Mouse (Mus musculus) hematopoietic stem cell, adult 5-6 weeks (primary cell): ENCODE results near the gene Gm45717. TPM values are rescaled to one million over a fixed set of nuclear protein-coding genes. Genes with fewer than 3 reads are reported as not detected.
A peak's percentile ranks its signal among the peaks of the same experiment; 100 is the strongest.
"Not testable (repeated sequence)": the region's sequence is repeated elsewhere in the genome, so short reads cannot be mapped to it uniquely, and the experiment has no call there.

Experiments
- ATAC-seq, 2 experiments: fragments of 125-278 bp in 1 of 2; replicated peaks in 1 of 2; 2 replicates each; pipeline ENCODE4 v1.8.0; 2016 to 2017; ENCODE audit warnings: inconsistent platforms in 2 of 2, mild to moderate bottlenecking in 2 of 2, moderate number of reproducible peaks in 2 of 2, low read depth in 1 of 2, moderate TSS enrichment in 1 of 2; ENCODE audit not compliant: low FRiP score in 2 of 2, poor library complexity in 2 of 2, severe bottlenecking in 2 of 2, insufficient read depth in 1 of 2, low TSS enrichment in 1 of 2
- total RNA-seq: library from RNA; stranded (forward); fragments of 172-1452, 232-1000 nt; gene quantifications from 2 replicates; pipeline ENCODE4 v1.2.3, GENCODE M21; 2017

Gm45717 gene
- total RNA-seq, 1 experiment from 2014 or later: not detected

DNA sequence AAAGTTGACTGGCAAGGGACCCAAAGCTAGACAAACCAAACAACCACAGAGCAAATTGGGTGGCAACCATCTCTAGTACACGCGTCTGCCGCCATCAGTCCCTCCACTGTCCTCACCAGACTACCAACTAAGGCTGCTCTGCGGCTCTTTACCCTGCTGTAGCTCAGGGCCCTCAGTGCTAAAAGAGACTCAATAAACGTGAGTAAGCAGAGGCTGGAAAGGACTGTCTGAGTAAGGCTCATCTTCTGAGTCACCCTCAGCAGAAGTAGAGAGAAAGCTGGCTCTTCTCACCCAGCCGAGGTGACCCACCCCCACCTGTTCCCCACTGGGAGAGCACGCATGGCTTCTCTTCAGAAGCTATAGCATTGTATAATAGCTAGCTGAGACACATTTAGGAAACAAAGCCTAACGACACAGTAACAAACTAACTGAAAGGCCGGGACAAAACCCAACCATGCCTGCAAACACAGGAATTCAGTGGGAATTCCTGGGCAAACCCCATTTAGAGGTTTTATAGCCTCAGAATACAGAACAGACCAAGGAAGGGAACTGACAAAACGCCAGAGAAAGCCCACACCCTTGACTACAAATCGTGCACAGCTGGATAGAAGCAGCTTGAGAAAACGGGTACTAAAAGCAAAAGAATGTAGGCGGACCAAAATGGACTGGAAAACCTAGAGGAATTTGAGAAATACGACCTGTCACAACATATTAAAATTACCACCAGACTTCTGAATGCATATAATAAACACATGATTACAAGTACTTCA is 17.8 kb upstream of the Gm45717 start:
- no peak for ATAC-seq

DNA sequence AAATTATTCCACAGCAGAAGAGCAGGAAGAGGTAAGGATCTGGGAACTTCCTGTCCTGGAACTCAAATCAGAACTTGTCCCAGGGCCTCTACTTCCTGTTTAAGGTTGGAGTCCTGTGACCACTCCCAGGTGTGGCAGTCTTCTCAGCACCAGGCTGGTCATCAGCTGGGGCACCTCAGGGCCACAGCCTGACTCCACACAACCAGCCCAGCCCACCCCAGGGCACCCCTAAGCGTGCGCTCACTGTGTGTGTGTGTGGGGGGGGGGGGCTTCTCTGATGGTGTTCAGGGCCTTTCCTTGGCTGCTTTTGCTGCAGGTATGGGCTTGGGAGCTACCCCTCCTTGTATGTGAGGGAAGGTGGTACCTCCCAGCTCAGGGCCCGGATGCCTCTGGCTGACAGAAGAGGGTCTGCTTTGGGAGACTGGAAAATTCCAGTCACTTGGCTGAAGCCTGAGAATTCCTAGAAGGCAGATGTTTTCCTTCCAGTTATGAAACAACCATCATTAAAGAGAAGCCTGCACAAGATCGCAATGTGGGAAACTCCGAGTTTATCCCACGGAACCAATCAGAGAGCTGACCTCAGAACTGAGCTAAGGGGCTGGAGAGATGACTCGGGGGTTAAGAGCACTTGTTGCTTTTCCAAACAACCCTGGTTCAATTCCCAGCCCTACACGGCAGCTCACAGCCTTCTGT is 15.9 kb upstream of the Gm45717 start:
- no peak for ATAC-seq

- no peak for ATAC-seq
Observed at GRCm38 (mm10) chr7:140970931-140971330, 15.2 kb upstream of the Gm45717 start.

DNA sequence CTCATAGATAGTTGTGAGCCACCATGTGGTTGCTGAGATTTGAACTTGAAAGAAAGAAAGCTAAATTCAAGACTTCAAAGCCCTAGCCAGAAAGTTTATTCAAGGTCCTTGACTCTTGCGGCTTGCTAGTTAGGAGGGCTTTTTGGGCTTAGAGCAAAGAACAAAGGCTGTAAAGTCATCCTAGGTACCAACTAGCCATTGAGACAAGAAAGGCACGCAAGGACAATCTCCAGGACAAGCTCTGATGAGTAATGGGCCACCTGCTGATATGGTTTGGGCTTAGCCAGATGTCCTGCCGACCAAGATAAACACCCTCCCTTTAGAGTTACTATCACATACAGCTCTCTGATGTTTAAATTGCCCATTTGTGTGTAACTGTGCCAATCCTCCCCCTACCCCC is 13.0 kb upstream of the Gm45717 start:
- not testable (repeated sequence) for ATAC-seq

- peak; percentile 89 to 93 for ATAC-seq
Observed at GRCm38 (mm10) chr7:140967862-140968591, 12.3 kb upstream of the Gm45717 start.

DNA sequence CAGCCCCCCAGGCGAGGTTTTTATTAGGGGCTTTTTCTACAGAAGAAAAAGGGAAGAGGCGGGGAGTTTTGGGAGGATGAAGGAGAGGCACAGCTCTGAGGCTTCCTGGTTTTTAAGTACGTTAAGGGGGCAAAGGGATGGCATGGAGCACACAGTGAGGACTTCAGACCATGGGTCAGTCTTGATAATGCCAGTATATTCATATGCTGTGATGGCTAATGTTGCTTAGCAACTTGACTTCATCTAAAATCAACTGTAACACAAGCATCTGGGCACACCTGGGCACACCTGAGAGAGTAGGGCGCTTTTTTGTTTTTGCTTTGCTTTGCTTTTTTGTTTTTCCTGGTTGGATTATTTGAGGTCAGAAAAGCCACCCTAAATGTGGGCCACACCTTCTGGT is 11.2 kb upstream of the Gm45717 start, which contains the start of gene Ifitm1:
Gene Ifitm1 (plus strand): TSS at position 301 of the 400 bp plus-strand sequence.
- no peak for ATAC-seq

- no peak for ATAC-seq
Observed at GRCm38 (mm10) chr7:140962733-140963132, 7.0 kb upstream of the Gm45717 start.

GRCm38 (mm10) chr7:140961416-140961815 is 5.7 kb upstream of the Gm45717 start:
- no peak for ATAC-seq

DNA sequence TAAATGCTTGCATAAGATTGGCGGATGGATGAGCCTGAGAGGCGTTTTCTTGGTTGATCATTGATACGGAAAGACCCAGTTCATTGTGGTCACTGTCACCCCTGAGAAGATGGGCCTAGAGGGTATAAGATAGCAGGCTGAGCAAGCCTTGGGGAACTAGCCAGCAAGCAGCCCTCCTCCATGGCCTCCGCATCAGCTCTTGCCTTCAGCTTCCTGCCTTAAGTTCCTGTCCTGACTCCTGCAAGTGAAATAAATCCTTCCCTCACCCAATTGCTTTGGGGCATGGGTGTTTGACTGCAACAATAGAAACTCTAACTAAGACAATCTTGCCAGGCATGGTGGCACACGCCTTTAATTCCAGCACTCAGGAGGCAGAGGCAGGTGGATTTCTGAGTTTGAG is 4.3 kb upstream of the Gm45717 start:
- no peak for ATAC-seq

DNA sequence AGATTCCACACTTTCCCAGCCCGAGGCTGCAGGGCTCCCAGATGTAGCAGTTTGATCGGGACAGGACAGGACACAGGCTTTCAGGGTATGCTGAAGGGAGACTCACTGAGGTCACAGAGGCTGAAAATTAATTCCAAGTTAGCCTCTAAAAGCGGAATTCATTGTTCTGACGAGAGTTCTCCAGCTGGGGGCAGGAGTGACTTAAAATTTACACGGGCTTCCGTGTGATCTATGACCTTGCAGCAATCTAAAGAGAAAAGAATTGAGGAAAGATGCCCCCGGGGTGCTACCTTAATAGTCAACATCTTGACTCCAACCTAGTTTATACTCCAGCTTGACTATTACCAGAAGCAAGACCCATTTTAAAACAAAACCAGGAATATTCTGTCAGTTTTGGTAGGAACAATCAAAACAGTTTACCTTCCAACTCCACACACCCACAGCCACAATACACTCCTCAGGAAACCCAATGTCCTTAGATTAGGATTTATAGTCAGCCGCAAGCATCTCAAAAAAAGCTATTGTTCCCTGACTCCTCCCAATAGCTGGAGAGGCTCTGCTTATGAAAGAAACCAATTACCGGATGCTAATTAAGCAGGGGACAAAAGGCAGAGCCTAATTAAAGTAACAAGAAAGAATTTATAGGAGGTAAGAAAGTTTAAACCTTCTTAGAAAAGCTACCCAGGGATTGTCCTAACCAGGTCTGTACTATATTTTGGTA is 3.6 kb upstream of the Gm45717 start:
- peak; percentile 44 to 46; a peak in 3 of 4 replicates for ATAC-seq

DNA sequence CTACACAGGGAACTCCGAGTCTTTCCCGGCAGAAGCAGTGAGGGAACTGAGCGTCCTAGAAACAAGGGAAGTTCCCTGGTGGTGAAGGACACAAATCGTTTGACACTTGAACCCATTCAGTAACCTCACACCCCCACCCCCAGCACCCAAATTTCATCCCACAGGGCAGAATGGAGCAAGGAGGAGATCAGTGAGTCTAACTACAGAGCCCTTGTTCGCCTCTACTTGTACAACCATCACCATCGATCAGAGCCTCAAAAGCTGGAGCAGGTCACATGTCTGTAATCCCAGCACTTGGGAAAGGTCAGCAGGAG is 776 bp upstream of the Gm45717 start:
- ATAC-seq: no peak

DNA sequence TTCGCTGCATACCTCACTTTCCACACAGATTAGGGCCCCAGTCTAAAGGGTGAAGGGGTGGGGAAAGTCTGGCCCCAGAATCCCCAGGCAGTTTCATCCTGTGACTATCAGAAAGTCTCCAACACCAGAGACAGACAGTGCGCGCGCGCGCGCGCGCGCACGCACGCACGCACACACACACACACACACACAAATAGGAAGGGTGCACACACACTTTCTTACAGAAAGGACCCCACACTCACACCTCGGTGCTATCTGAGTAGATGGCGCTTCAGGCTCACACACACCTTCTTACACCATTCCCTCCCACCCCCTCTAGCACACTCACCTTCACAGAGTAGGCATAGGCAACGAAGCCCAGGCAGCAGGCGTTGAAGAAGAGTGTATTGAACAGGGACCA is 395 bp downstream of the Gm45717 start:
- no peak for ATAC-seq

- no peak for ATAC-seq
Observed at GRCm38 (mm10) chr7:140954733-140955071, 1.0 kb downstream of the Gm45717 start.

- ATAC-seq: peak; percentile 40 to 42
Observed at GRCm38 (mm10) chr7:140953800-140954732, 1.7 kb downstream of the Gm45717 start.

- ATAC-seq: no peak
Observed at GRCm38 (mm10) chr7:140953133-140953532, 2.6 kb downstream of the Gm45717 start.

DNA sequence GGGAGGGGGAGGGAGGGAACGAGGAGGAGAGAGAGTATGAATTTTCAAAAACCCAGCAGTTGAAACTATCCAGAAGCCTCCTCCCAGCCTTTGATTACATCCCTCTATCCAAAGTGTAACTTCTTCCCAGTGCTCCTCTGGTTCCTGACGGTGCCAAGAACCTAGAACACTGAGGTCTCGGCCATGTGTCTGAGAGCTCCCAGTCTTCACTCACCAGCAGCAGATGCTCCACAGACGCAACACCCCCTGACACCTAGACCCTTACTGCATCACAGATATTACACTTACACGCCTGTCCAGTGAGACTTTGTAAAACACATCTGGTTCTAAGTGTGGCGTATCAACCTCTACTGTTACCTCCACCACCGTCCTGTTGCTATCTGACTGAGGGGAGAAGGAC is 3.3 kb downstream of the Gm45717 start:
- no peak for ATAC-seq

DNA sequence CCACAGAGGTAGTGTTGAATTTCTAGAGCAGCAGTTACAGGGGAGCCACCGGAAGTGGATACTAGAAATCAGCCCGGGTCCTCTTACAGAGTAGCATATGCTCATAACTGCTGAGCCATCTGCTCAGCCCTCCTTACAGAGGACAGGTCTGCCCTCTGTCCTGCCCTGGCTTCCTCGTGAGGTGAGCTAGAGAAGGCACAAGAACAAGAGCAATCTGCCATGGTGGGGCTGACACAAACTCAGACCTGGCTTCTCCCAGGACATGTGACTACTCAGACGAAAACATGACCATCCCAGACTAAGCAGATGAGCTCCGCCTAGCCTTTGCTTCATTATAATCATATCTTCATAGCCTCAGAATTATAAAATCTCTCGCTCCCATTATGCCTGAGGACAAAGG is 4.0 kb downstream of the Gm45717 start:
- no peak for ATAC-seq
